Mouse (Mus musculus) layer of hippocampus, adult 18-20 months (tissue): ENCODE results near the gene Fxyd7. TPM values are rescaled to one million over a fixed set of nuclear protein-coding genes. Genes with fewer than 3 reads are reported as not detected.
A peak's percentile ranks its signal among the peaks of the same experiment; 100 is the strongest.

Experiments used
- DNase-seq, 2 experiments: peaks; one replicate each; pipeline ENCODE4 v3.0.0; 2022; ENCODE audit warnings: low spot score in 2 of 2
- total RNA-seq, 2 experiments: library from RNA; stranded (reverse); gene quantifications; 2 replicates each; pipeline ENCODE4 v1.2.3; 2021

Fxyd7 gene
- total RNA-seq, 2 experiments from 2014 or later, result 87.4 to 103 TPM

GRCm38 (mm10) chr7:31077470-31077869 lies 26.2 kb upstream of the Fxyd7 start:
- DNase-seq, result peak in 1 of 2 experiments; percentile 60

GRCm38 (mm10) chr7:31076492-31076891 lies 25.2 kb upstream of the Fxyd7 start, which contains the start of gene Fxyd3:
TSS of gene Fxyd3 (minus strand) at chr7:31076704.
- no peak for DNase-seq

- DNase-seq, result peak; percentile 40 to 82
These were observed 23.4 kb upstream of the Fxyd7 start for GRCm38 (mm10) chr7:31074713-31075069.

DNA sequence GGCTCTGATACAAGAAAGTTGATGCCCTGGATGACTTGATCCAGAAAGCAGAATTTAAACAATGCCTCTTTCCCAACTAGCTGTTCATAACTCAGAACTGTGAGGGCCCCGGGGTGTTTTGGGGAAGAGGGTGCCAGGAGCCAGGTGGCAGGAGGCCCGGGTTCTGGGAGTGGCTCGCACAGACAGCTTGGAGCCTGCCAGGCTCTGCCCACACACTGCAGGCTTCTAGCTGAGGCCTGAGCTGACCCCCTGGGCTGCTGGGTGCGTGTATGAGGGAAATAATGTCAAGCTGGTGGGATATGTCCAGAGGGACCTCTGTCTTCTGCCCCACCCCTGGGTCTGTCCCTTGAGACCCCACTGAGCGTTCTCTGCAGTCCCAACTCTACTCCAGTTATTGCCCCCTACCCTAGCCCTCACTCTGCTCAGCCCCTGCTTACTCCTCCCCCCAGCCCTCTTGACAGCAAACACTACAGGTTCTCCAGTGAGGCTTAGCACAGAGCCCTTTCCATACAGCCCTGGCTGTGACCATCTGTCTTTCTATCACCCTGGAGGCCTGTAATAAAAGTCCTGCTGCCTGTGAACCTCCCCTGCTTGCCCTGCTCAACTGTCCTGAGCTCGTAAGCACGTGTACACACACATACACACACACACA lies 22.9 kb upstream of the Fxyd7 start:
- peak in 1 of 2 experiments; percentile 59 for DNase-seq

- DNase-seq, result no peak
These were observed 22.3 kb upstream of the Fxyd7 start for GRCm38 (mm10) chr7:31073546-31073945.

GRCm38 (mm10) chr7:31072326-31072725 lies 21.1 kb upstream of the Fxyd7 start:
- no peak for DNase-seq

DNA sequence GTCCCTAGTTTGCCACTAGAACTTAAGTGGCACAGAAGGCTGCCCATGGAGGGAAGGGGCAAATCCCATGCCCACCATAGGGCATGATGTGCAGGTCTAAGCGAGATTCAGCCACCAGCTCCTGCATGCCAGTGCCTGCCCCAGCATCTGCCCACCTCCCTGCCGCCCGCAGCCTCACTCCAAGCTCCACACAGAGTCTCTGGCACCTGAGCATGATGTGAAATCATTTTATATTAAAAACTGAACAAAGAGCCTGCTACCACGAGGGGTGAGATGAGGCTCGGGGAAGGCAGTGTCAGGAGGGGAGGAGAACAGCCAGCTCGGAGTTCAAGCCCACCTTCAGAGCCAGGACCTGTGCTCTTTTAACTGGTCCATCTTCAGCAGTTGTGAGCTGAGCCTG lies 19.1 kb upstream of the Fxyd7 start:
- no peak for DNase-seq

DNA sequence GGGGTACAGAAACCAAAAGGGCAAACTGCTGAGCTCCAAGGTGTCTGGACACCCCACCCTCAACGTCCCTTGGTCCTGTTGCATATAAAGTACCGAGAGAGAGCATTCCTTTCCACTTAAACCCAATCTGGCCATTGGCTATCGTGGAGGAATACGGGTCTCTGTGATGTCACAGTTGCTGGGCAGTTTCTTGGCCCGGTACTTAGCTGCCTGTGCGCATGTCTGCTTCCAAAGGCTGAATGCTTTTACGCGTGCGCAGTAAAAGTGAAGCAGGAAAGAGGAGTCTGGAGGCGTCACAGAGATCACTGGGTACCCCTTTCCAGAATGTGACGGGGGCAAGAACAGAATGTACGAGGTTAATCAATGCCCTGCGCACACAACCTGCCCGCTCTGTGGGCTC lies 18.2 kb upstream of the Fxyd7 start:
- no peak for DNase-seq

DNA sequence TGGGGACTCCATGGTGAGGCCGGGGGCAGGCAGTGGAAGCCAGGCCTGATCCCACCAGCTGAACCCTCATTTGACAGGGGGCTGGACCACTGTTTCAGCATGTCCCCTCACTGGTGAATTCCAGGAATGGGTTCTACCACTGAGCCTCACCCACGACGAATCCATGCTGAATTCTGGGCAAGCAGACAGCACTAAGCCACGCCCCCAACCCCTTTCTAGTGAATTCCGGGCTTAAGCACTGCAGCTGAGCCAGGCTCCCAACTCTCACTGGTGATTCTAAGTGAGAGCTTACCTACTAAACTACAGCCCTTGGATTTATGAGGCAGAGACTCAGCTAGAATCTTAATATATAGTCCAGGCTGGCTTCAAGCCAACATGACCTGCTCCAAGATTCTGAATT lies 16.6 kb upstream of the Fxyd7 start:
- peak in 1 of 2 experiments; percentile 74 for DNase-seq

- no peak for DNase-seq
These were observed 11.8 kb upstream of the Fxyd7 start for GRCm38 (mm10) chr7:31063074-31063560.

- no peak for DNase-seq
These were observed 9.3 kb upstream of the Fxyd7 start for GRCm38 (mm10) chr7:31060621-31061010.

GRCm38 (mm10) chr7:31059919-31060620 lies 8.8 kb upstream of the Fxyd7 start:
- DNase-seq, result no peak

- peak; percentile 72 to 89 for DNase-seq
These were observed 7.8 kb upstream of the Fxyd7 start, which contains the start of gene Lgi4 for GRCm38 (mm10) chr7:31059108-31059507. TSS of gene Lgi4 (plus strand) at chr7:31059342.

DNA sequence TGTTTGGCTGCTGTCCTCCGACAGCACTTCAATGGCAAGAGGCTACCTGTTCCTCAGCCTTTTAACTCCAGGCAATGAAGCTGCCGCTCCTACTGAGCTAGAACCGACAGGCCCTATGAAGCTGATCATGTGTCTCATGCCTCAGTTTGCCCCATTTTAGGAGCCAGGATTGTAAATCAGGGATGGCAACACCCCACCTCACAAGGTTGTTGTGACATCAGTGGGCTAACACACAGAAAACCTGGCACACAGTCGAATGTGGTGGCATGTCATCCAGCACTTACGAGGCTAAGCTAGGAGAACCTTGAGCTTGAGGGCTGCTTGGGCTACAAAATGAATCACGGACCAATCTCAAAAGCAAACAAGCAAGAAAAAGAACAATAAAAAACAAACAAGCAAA lies 6.9 kb upstream of the Fxyd7 start:
- no peak for DNase-seq

- DNase-seq, result no peak
These were observed 6.5 kb upstream of the Fxyd7 start for GRCm38 (mm10) chr7:31057730-31058129.

DNA sequence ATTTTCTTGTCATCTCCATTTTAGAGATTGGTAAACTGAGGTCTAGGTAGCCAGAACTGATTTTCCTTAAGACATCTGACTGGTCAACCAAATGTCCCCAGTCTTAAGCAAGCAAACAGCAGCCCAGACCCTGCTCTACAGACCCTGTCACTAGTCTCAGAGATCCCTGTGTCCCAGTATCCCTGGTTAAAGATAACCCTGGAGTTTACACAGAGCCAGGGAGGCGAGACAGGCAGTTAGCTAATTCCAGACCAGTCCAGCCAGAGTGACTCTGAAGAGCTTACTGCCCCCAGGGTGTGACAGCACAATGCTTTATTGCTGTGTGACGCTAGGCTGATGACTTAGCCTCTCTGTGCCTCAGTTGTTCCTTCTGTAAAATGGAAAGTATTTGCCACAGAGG lies 5.8 kb upstream of the Fxyd7 start, which contains the start of gene Fxyd1:
Gene Fxyd1 (minus strand): TSS at position 129 of the 400 bp plus-strand sequence.
- no peak for DNase-seq

- DNase-seq, result no peak
These were observed 5.2 kb upstream of the Fxyd7 start for GRCm38 (mm10) chr7:31056448-31056847.

GRCm38 (mm10) chr7:31055883-31056282 lies 4.6 kb upstream of the Fxyd7 start:
- DNase-seq, result no peak

DNA sequence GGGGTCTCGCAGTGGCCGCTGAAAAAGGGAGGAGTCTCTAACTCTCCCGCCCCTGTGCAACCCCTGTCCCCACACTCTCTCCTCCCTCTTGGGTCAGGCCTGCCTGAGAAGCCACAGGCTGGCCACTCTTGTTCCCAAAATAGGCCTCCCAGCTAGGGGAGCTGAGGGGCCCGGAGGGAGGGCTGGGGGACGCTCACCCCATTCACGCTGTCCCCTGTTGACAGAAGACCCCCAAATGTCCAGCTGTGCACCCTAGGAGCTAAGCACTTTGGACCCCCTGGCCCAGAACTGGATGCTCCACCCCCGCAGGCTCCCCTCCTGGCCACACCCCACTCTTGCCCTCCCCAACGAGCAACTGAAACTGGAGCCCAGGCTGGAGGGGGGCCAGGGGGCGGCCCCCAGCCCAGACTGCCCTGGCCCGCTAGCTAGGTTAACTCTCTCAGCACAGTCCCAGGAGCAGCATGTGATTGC lies 4.1 kb upstream of the Fxyd7 start:
- DNase-seq, result no peak

DNA sequence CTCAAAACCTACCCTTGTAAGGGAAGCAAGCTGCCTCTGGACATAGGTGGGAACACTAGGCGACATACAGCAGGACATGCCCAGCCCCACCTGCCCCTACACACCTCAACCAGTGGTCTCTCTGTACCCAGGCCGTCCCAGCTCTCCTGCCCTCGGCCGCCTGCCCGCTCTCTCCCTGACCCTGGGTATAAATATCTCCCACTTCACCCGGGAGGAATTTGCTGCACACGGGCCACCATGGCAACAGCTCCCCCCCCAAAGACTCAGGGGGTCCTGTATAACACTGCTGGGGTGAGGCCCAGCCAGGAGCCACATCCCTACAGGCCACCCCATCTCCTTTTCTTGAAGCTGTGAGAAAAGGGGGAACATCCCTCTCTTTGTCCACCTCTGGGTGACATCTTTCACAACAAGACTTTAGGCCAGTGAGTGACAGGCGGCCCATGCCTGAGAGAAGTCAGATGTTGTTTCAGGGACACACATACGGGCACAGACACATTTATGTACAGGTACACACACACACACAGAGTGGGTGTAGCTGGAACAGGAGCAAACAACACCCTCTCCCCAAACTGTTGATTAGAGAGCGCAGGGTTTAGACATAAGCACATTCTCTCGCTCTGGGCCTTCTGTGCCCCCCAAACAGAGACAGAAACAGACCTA lies 3.5 kb upstream of the Fxyd7 start:
- no peak for DNase-seq

- no peak for DNase-seq
These were observed 2.7 kb upstream of the Fxyd7 start for GRCm38 (mm10) chr7:31053882-31054447.
